Mouse (Mus musculus) midbrain, postnatal 0 days (tissue): ENCODE measurements around the gene Vmn1r183. TPM values are rescaled to one million over a fixed set of nuclear protein-coding genes. Genes with fewer than 3 reads are reported as not detected.
A peak's percentile ranks its signal among the peaks of the same experiment; 100 is the strongest.

Source experiments
- ATAC-seq: fragments of 200-750 bp; cut with Nextera tagmentation; 2 replicates; pipeline ENCODE4 v1.8.0; 2017; ENCODE audit warnings: moderate number of reproducible peaks, mild to moderate bottlenecking, moderate TSS enrichment, moderate library complexity; ENCODE audit not compliant: low FRiP score
- DNase-seq: peaks from one replicate; pipeline ENCODE4 v3.0.0-alpha.2; 2015; ENCODE audit warnings: low spot score
- H3K27ac ChIP-seq: fragments of 300-500 bp; sonication (generic); 2 replicates; pipeline ENCODE4 v1.5.1; 2014; ENCODE audit warnings: low read depth, mild to moderate bottlenecking, low read length, mixed read lengths
- H3K27me3 ChIP-seq: fragments of 300-500 bp; sonication (generic); 2 replicates; pipeline ENCODE4 v1.6.1; 2014; ENCODE audit warnings: low read length, control low read depth, mixed read lengths; ENCODE audit not compliant: insufficient read depth
- H3K36me3 ChIP-seq: fragments of 300-500 bp; sonication (generic); 2 replicates; pipeline ENCODE4 v1.6.1; 2014; ENCODE audit warnings: low read length, control low read depth, mixed read lengths; ENCODE audit not compliant: insufficient read depth
- H3K4me1 ChIP-seq: fragments of 300-500 bp; sonication (generic); 2 replicates; pipeline ENCODE4 v1.6.1; 2014; ENCODE audit warnings: mild to moderate bottlenecking, control low read depth, antibody characterized with exemption, low read length, mixed read lengths; ENCODE audit not compliant: insufficient read depth
- H3K4me2 ChIP-seq: fragments of 300-500 bp; sonication (generic); 2 replicates; pipeline ENCODE4 v1.6.1; 2014; ENCODE audit warnings: low read depth, mild to moderate bottlenecking, low read length, mixed read lengths; ENCODE audit not compliant: poor library complexity, severe bottlenecking
- H3K4me3 ChIP-seq: fragments of 300-500 bp; sonication (generic); 2 replicates; pipeline ENCODE4 v1.5.1; 2014; ENCODE audit warnings: low read depth, mild to moderate bottlenecking, low read length, moderate library complexity
- H3K9ac ChIP-seq: fragments of 300-500 bp; sonication (generic); replicated peaks from 2 replicates; pipeline ENCODE4 v1.6.1; 2014; ENCODE audit warnings: mild to moderate bottlenecking, low read length, moderate library complexity, mixed read lengths; ENCODE audit not compliant: poor library complexity, severe bottlenecking
- H3K9me3 ChIP-seq: fragments of 300-500 bp; sonication (generic); 2 replicates; pipeline ENCODE4 v1.6.1; 2016; ENCODE audit warnings: low read length, control low read depth
- CTCF ChIP-seq: IDR thresholded peaks from 2 replicates; pipeline ENCODE4 v1.5.1; 2016; ENCODE audit warnings: antibody characterized with exemption, mild to moderate bottlenecking
- WGBS: fragments of 180-500 bp; shearing (Covaris S2); extraction: QIAGEN DNeasy Blood & Tissue Kit; methylation state at CpG from one replicate; pipeline ENCODE4 v1.1.7; 2014; 5-methylcytosine and 5-hydroxymethylcytosine counted together
- polyA plus RNA-seq: library from polyadenylated mRNA; unstranded; fragments of >200 nt; fragmentation: Nextera tagmentation; extraction: Ambion mirVana; gene quantifications from 2 replicates; pipeline ENCODE4 v1.2.1, GENCODE M21; 2015
- total RNA-seq: library from RNA; depleted of rRNA; stranded (reverse); fragments of >200 nt; gene quantifications from 2 replicates; pipeline ENCODE4 v1.2.3, GENCODE M21; 2014; rRNA removed

Gene Vmn1r183
- total and polyA plus RNA-seq, 2 experiments from 2014 or later = not detected

- peak within 1 kb of the TSS; percentile 75 for H3K4me3 ChIP-seq
- peak within 1 kb of the TSS; percentile 75 for H3K27ac ChIP-seq
- peak; percentile 36 for TF ChIP-seq CTCF
- no peaks in the 10 kb centered on the region for H3K27me3 ChIP-seq
- peaks cover 14% of the 10 kb centered on the region for H3K9me3 ChIP-seq
- H3K36me3 ChIP-seq = peaks cover 5% of the 10 kb centered on the region; the same call in 1 of the 2 replicates
- 4% methylated on average over 23 of the region's 23 CpGs for WGBS
- peak within 1 kb of the TSS; percentile 76 for H3K9ac ChIP-seq
- no peaks in the 10 kb centered on the region for H3K4me1 ChIP-seq
- peak within 1 kb of the TSS; percentile 76 for H3K4me2 ChIP-seq
- DNase-seq (peak; percentile 97), ATAC-seq (peak; percentile 97)
These were observed 59.3 kb downstream of the Vmn1r183 start, which contains the start of gene Zfp112 for GRCm38 (mm10) chr7:24112156-24112856. Zfp112 (plus strand) TSS chr7:24112314.

- H3K9ac ChIP-seq = peak overlapping the region; percentile 76
- no peak for TF ChIP-seq CTCF
- peak; percentile 40 for DNase-seq
- ATAC-seq = no peak; the same call in 1 of the 2 replicates
- no peaks in the 10 kb centered on the region for H3K27me3 ChIP-seq
- WGBS = 10% methylated on average over 12 of the region's 12 CpGs
- H3K4me2 ChIP-seq = peak overlapping the region; percentile 76
- peak overlapping the region; percentile 75 for H3K27ac ChIP-seq
- peaks cover 8% of the 10 kb centered on the region for H3K9me3 ChIP-seq
- peak overlapping the region; percentile 75 for H3K4me3 ChIP-seq
- no peaks in the 10 kb centered on the region for H3K4me1 ChIP-seq
- 0 out of 2 replicates have a peak, but pooled peaks cover 5% of the 10 kb centered on the region for H3K36me3 ChIP-seq
These were observed 59.9 kb downstream of the Vmn1r183 start for GRCm38 (mm10) chr7:24113001-24113400.

Other genes with a start within 250 kb of the Vmn1r183 start
- gene Vmn1r175, start 242.6 kb upstream of the Vmn1r183 start, total RNA-seq = not detected in 2 replicates
- gene Vmn1r175, start 242.6 kb upstream of the Vmn1r183 start, polyA plus RNA-seq = not detected in 2 replicates
- gene Vmn1r176, start 215.9 kb upstream of the Vmn1r183 start, total RNA-seq = not detected in 2 replicates
- gene Vmn1r176, start 215.9 kb upstream of the Vmn1r183 start, polyA plus RNA-seq = 0.05 TPM in 1 of 2 replicates, not detected in the other
- not detected in 2 replicates for gene Vmn1r177, start 186.8 kb upstream of the Vmn1r183 start, total RNA-seq
- gene Vmn1r177, start 186.8 kb upstream of the Vmn1r183 start, polyA plus RNA-seq = not detected in 2 replicates
- gene Vmn1r178, start 161.2 kb upstream of the Vmn1r183 start, total RNA-seq = not detected in 2 replicates
- gene Vmn1r178, start 161.2 kb upstream of the Vmn1r183 start, polyA plus RNA-seq = not detected in 2 replicates
- not detected in 2 replicates for gene Vmn1r179, start 126.3 kb upstream of the Vmn1r183 start, total RNA-seq
- not detected in 2 replicates for gene Vmn1r179, start 126.3 kb upstream of the Vmn1r183 start, polyA plus RNA-seq
- gene Vmn1r180, start 102.6 kb upstream of the Vmn1r183 start, total RNA-seq = not detected in 2 replicates
- gene Vmn1r180, start 102.6 kb upstream of the Vmn1r183 start, polyA plus RNA-seq = not detected in 2 replicates
- not detected in 2 replicates for gene Vmn1r181, start 78.6 kb upstream of the Vmn1r183 start, total RNA-seq
- gene Vmn1r181, start 78.6 kb upstream of the Vmn1r183 start, polyA plus RNA-seq = not detected in 2 replicates
- not detected in 2 replicates for gene V1rd19, start 51.6 kb upstream of the Vmn1r183 start, total RNA-seq
- gene V1rd19, start 51.6 kb upstream of the Vmn1r183 start, polyA plus RNA-seq = not detected in 2 replicates
- gene Zfp180, start 28.7 kb downstream of the Vmn1r183 start, total RNA-seq = 32.7 and 41.2 TPM in 2 replicates
- gene Zfp180, start 28.7 kb downstream of the Vmn1r183 start, polyA plus RNA-seq = 24.8 and 25.1 TPM in 2 replicates
- 6.9 and 10.0 TPM in 2 replicates for gene Zfp112, start 59.1 kb downstream of the Vmn1r183 start, total RNA-seq
- gene Zfp112, start 59.1 kb downstream of the Vmn1r183 start, polyA plus RNA-seq = 4.2 and 4.3 TPM in 2 replicates
- 28.0 and 29.9 TPM in 2 replicates for gene Zfp235, start 80.9 kb downstream of the Vmn1r183 start, total RNA-seq
- gene Zfp235, start 80.9 kb downstream of the Vmn1r183 start, polyA plus RNA-seq = 20.4 and 22.8 TPM in 2 replicates
- 4.1 and 5.3 TPM in 2 replicates for gene Zfp114, start 121.8 kb downstream of the Vmn1r183 start, total RNA-seq
- 2.1 and 2.4 TPM in 2 replicates for gene Zfp114, start 121.8 kb downstream of the Vmn1r183 start, polyA plus RNA-seq
- gene Zfp111, start 158.2 kb downstream of the Vmn1r183 start, total RNA-seq = 6.2 and 6.7 TPM in 2 replicates
- gene Zfp111, start 158.2 kb downstream of the Vmn1r183 start, polyA plus RNA-seq = 2.5 and 2.6 TPM in 2 replicates
- gene Zfp109, start 184.3 kb downstream of the Vmn1r183 start, total RNA-seq = 5.4 and 5.5 TPM in 2 replicates
- gene Zfp109, start 184.3 kb downstream of the Vmn1r183 start, polyA plus RNA-seq = 2.5 TPM in 2 replicates
- gene Zfp108, start 201.5 kb downstream of the Vmn1r183 start, total RNA-seq = 5.5 and 7.4 TPM in 2 replicates
- gene Zfp108, start 201.5 kb downstream of the Vmn1r183 start, polyA plus RNA-seq = 3.4 and 3.7 TPM in 2 replicates
- gene Zfp93, start 217.2 kb downstream of the Vmn1r183 start, total RNA-seq = 7.4 and 11.1 TPM in 2 replicates
- 2.2 and 2.7 TPM in 2 replicates for gene Zfp93, start 217.2 kb downstream of the Vmn1r183 start, polyA plus RNA-seq
- gene Zfp61, start 248.0 kb downstream of the Vmn1r183 start, total RNA-seq = 18.3 and 30.9 TPM in 2 replicates
- 30.3 and 32.4 TPM in 2 replicates for gene Zfp61, start 248.0 kb downstream of the Vmn1r183 start, polyA plus RNA-seq